Mouse (Mus musculus) gastrocnemius, adult 18-20 months (tissue): Measurements from ENCODE around the gene Lst1. TPM values are rescaled to one million over a fixed set of nuclear protein-coding genes. Genes with fewer than 3 reads are reported as not detected.

Source experiments
- DNase-seq: peaks from one replicate; pipeline ENCODE4 v3.0.0; 2021; ENCODE audit warnings: low spot score
- total RNA-seq, 2 experiments: library from RNA; stranded (reverse); gene quantifications; 2 replicates each; pipeline ENCODE4 v1.2.3; 2021

The Lst1 gene
- total RNA-seq, 2 experiments from 2014 or later = 1.1 TPM; not detected in 1

DNA sequence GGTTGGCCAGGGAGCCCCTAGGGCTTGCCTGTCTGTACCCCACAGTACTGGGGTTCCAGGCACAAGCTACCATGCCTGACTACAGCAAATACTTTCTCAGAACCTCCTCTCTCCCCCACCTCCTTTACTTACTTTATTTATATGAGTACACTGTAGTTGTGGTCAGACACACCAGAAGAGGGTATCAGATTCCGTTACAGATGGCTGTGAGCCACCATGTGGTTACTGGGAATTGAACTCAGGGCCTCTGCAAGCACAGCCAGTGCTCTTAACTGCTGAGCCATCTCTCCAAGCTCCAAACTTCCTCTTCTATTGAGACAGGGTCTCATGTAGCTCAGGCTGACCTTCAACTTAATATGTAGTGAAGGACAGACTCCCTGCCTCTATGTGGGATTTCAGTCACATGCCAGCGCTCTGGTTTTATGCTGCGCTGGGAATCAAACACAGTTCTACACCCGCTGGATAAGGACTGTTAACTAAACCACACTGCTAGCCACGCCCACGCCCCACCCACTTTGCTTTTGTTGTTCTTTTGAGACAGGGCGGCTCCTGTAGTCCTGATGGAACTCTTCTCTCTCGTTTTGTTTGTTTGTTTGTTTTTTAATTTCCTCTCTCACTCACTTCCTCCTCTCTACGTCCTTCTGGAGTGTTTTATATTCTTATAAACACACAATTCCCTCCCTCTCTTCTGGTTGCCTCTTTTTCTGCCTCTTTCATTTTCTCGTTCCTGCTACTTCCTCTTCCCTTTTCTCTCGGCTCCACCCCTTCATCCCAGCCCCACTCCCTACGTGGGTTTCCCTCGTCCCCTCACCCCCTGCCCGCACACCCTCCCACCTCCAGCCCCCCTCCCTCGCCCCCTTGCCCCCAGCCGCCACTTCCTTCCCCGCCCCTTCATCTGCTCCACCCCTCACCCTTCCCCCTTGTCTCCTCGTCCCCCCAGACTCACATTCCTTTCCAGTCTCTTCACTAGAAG is 2.3 kb downstream of the Lst1 start:
- DNase-seq = peak; percentile 74

DNA sequence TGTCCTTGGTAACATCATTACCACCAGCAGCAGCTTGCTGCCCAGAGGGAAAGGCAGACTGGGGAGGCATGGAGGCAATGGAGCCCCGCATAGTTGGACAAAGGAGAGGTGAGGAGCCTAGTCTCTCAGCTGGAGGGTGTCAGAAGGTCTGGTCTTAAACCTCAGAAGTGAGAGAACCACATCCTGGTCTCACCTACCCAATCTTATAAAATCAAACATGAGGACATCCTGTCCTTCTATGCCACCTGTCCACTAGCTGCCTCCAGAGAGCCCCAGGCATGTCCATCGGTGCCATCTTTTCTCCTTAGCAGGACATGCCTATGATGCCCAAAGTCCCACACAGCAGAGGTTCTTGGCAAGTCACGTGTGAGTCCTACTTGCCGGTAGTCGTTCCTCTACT is 8.1 kb downstream of the Lst1 start:
- DNase-seq = no peak

DNA sequence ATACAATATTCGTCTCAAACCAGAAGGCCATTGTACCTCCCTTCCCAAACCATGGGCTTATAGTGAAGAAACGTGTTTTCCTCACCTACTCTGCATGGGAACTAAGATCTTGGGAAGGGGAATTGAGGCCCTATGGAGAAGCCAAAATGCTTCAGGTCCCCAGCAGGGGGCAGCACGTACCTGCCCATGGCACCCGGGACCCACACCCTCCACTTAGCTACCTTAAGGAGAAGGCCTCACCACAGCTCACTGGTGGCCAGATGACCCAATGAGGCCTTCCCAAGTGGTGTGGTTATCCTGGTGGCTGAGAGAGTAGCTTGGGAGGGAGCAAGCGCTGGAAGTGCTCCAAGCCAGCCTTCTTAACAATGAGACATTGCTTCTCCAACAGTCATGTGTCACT is 9.7 kb downstream of the Lst1 start:
- DNase-seq = peak; percentile 69

GRCm38 (mm10) chr17:35175968-35176367 is 12.3 kb downstream of the Lst1 start, which contains the start of gene Aif1:
TSS of gene Aif1 (minus strand) at chr17:35176068.
- no peak for DNase-seq

DNA sequence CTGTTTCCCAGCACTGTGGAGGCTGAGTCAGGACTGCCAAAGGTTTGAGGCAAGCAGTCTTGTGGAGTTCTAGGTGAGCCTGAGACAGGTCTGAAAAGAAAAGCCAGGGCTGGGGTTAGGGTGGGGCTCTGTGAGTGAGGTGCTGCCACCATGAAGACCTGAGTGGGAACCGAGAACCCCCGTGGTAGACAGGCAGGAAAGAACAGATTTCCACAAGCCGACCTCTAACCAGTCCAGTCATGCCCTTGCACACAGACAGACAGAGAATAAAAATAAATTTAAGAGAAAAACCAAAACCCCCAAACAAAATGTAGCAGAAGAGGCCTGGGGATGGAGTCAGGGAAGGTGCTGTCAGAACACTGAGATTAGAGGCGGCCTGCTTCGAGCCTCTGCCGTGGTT is 12.9 kb downstream of the Lst1 start:
- no peak for DNase-seq

DNA sequence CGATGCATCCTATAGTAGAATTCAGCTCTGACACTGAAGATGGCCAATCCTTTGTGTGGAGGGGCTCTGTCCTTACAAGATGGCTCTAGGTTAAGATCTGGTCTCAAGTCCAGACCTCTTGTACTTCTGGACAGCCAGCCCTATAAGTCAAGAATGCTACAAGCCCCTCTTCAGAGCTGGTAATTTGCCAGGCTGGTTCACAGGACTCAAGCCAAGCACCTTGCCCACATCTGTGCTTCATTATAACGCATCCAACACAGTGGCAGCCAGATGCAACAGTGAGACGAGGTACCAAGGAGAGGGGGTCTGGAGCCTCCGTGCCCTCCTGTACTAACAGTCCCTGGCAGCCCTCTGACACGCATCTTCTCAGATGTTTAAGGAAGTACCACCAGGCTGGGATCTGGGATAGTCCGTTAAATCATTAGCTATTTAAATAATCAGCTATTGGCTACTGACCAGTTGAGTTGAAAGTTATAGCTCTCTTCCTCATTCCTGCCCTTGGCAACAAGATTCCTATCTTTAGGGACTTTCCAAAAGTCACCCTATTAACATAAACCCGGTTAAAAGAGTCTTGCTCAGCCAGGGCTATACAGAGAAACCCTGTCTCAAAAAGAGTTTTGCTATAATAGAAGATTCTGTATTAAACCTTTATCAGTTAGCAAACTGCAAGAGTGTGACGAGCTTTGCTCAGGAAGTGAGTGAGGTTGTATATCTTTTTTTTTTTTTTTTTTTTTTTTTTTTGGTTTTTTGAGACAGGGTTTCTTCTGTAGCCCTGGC is 13.8 kb downstream of the Lst1 start:
- DNase-seq = no peak

- DNase-seq = no peak
Observed at GRCm38 (mm10) chr17:35173329-35173728, 14.9 kb downstream of the Lst1 start.

DNA sequence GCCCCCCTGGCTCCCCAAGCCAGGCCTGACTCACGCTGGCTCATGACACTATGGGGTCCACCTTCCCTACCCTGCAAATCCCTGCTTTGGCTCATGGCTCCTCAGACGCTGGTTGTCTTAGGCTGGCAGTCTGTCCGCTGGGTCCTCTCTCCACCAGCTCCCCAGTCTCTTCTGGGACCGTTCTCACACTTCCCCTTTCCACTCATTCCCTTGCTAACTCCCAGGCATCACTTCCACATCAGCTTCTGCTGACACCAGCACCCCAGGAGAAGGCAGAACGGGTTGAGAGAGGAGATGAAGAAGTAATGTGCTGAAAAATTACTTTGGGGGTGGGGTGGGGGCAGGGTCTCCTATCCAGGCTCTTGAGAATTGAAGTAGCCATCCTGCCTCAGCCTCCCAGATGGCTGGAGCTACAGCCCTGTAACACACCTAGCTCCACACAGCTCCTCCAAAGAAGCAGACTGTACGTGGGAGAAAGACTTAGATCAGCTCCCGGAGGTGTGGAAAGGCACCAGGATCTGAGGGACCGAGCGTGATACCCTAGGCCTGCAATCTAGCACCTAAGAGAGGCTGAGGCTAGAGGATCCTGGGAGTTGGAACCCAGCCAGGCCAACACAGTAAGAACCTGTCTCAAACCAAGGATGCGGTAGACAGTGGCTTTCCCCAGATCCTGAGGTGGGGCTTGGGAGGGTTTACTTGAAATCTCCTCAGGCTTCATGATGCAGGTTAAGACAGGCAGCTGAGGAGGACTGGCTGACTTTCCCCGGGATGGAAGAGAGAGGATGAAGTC is 15.6 kb downstream of the Lst1 start:
- DNase-seq = no peak

DNA sequence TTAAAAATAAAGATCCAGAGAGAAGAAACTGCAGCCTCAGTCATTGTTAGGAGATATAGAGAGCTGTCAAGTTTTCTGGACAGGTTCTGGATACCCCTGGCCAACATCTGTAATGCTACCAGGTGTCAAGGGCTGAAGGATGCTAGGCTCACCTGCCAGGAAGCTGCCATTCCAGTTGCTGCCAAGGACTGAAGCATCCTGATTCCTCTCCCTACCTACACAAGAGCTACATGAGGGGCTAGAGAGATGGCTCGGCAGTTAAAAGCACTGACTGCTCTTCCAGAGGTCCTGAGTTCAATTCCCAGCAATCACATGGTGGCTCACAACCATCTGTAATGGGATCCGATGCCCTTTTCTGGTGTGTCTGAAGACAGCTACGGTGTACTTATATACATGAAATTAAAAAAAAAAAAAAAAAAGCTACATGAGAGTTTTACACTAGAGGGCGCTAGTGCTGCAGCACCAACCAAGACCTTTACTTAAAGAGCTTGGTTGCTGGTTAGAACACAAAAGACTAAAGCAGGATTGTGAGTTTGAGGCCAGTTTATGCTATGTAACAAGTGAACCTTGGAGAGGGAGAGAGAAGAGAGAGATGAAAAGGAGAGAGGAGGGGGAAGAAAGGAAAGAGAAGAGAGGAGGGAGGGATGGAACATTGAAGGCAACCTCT is 19.6 kb downstream of the Lst1 start:
- no peak for DNase-seq

- DNase-seq = no peak
Observed at GRCm38 (mm10) chr17:35167794-35168193, 20.4 kb downstream of the Lst1 start.

DNA sequence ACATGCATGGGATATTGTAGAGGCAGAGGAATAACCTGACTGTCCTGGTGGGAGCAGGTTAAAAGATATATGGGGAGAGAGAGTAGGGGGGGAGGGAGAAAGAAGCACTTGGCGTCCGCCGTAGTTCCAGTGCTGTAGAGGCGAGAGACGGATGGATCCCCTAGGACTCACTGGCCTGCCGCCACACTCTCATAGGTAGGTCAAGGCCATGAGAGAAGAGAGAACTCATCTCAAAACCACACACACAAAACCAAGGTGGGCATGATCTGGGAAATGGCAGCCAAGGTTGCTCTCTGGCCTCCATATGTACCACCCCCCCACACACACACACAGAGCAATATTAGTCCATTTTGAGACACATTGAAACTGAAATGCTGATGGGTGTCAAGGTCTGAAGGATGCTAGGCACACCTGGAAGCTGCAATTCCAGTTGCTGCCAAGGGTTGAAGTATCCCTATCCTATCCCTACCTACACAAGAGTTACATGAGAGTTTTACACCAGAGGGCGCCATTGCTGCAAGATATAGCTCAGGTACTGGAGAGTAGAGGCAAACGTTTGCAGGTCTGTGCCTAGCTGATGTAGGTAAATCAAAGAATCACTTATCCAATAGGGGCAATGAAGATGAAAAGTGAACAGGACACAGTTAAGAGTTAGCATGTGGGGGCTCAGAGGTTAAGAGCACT is 21.7 kb downstream of the Lst1 start:
- DNase-seq = peak; percentile 55

GRCm38 (mm10) chr17:35165451-35166155 is 22.6 kb downstream of the Lst1 start:
- DNase-seq = no peak

- peak; percentile 98 for DNase-seq
Observed at GRCm38 (mm10) chr17:35164568-35165450, 23.4 kb downstream of the Lst1 start, which contains the start of gene Prrc2a. TSS of gene Prrc2a (minus strand) at chr17:35164897.

GRCm38 (mm10) chr17:35164218-35164567 is 24.0 kb downstream of the Lst1 start:
- DNase-seq = no peak

- no peak for DNase-seq
Observed at GRCm38 (mm10) chr17:35163326-35164081, 24.7 kb downstream of the Lst1 start.

DNA sequence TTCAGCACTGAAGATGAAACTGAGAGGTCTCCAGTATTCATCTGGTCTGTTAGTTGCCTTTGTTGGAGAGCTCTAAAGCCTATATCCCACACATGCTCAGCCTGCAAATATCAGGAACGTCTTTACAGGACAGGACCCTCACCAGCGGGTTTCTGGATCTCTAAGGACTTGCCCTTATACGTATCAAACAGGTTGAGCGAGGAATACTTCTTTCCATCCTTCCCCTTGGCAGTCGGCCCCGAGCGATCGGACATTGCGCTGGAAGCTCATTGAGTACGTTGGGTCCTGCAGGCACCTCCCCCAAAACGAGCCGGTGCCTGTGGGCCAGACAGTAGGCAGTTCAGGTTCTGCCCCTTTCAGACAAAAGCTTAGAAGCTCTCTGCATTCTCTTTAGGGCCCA is 25.5 kb downstream of the Lst1 start:
- no peak for DNase-seq

GRCm38 (mm10) chr17:35162121-35162520 is 26.1 kb downstream of the Lst1 start:
- no peak for DNase-seq

- no peak for DNase-seq
Observed at GRCm38 (mm10) chr17:35161421-35161820, 26.8 kb downstream of the Lst1 start.
